Mouse (Mus musculus): ENCODE results near the gene Tmed2.
"Not testable (repeated sequence)": the region's sequence is repeated elsewhere in the genome, so short reads cannot be mapped to it uniquely, and the experiment has no call there.

The Tmed2 gene

DNA sequence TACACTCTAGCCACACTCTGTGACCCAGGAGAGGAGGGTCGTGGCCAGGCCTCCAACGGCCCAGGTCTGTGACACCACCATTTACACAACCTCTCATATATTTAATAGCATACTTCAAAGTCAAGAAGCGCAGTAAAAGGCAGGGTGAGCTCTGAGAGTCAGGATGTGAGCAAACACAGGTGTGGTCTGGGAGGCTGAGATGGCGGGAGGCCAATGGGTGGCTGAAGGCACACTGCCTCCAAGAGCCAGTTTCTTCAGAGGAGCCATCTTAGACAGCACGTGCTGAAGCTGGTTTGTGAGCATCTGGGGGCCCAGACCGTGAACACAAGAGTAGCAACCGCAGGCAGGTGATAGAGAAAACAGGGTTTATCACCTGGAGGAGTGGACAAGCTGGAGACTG is 35.0 kb downstream of the Tmed2 start:
- DNase-seq (ENCODE audit: low read depth, low spot score) = no peak

DNA sequence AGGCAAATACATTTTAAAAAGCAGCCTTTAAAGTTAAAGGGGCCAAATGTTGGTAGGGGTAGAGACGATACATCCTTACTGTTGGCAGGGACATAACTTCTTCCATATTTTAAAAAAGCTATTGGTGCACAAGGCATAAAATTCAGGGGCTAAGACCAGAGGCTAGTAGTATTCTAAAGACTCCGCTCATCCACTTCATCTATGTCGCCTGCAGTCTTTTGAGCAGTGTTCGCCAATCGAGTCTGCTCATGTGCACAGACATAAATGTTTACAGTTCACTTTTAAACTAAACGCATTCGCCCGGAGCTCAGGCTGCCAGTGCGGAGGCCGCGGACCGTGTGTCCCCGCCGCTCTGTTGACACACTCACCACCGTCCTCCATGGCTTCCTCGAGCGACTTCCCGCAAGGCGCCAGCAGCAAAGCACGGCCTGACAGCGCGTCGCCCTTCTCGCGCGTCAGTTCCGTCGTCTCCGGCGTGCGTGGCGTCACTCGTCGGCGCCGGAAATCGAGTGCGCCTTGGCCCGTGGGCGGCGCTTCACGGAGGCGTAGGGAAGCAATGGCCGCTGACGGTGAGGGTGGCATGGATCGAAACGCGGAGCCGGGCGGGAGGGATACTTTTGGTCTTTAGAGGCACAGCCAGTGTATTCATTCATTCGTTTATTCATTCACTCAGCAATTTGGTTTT is 38.3 kb downstream of the Tmed2 start, which contains the start of the genes Eif2b1 and Gtf2h3:
Gene Eif2b1 (minus strand): TSS at position 499 of the 685 bp plus-strand sequence.
Gene Gtf2h3 (plus strand): TSS at position 508 of the 685 bp plus-strand sequence.
- peak; percentile 90 for DNase-seq (ENCODE audit: low read depth, low spot score)

DNA sequence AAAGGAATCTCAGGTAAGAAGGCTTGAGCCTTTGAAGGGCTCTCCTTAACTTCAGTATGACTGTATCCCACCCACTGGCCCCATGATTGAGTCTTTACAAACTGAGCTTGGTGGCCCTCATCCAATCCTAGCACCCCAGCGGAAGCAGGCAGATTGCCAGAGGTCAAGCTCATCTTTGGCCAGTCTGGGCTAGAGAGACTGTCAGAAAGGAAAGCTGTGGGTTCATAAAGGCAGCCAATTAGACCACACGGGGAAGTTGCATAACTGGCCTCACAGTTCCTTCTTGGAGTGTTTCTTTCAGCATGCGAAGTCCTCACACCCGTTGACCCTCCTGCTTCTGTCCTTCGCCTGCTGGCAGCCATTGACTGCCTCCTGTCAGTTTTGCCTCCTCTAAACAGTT is 42.0 kb downstream of the Tmed2 start:
- no peak for DNase-seq (ENCODE audit: low read depth, low spot score)

DNA sequence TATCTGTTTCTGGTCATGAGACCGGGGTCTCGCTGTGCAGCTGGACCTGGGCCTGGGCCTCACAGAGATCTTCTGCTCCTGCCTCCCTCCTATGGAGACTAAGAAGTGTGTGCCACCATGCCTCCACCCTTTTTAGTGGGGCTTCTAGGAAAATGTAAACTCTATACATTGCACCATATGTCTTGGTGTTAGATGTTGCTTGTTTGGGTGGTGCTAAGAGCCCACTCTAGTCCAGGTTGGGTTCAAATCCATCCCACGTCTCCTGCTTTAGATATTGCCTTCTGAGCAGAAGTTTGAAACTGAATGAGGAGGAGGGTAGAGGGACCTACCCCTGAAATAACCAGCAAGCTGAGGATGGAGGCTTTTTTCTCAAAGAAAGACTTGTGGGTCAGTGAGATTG is 52.3 kb downstream of the Tmed2 start:
- DNase-seq (ENCODE audit: low read depth, low spot score) = no peak

DNA sequence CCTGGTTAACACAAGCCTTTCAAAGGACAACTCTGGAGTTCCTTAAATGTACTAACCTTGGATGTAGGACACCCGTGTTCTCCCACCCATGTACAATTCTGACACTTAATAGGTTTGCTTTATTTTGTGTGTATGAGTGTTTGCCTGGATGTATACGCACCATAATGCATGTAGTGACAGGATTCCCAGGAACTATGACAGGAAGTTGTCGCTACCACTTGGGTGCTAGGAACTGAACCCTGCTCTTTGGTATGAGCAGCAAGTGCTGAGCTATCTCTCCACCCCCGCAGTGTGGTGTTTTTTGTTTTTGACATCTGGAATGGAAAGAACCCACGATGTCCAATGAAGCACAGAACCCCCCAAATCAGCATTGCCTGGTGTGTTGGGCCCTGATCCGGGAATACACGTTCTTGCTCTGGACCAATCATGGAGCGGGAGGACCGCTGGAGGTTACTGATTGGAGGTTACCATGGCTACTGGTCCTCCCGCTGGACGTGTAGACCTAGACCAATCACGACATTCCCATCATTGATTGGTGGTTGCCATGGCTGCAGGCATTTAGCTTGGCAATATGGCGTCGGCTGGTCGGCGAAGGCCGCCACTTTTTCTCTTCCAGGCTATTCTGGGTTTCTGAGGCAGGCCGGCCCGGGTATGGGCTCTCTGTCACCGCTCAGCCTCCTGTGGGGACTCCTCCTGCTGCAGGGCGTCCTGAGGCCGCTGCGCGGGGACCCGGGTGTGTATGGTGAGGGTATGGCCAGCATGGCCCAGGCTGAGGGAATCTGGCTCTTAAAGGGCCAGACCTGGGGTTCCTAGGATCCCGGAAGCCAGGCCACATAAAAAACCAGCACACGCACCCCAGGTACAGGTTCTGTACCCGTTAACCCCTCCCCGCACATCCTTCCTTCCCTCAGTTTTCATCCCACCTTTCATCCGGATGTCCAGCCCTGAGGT is 58.0 kb downstream of the Tmed2 start:
- peak; percentile 97 for DNase-seq (ENCODE audit: low read depth, low spot score)

DNA sequence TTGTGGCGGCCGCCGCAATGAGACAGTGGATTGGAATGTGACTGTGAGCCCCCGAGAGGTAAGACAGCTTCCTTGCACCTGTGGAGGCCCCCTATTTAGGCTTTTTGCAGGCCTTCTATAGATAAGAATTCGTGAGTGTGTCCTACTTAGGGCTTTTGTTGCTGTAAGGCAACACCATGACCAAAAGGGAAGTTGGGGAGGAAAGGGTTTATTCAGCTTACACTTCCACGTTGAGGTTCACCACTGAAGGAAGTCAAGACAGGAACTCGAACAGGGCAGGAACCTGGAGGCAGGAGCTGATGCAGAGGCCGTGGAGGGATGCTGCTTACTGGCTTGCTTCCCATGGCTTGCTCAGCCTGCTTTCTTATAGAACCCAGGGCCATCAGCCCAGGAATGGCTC is 59.2 kb downstream of the Tmed2 start:
- DNase-seq (ENCODE audit: low read depth, low spot score) = not testable (repeated sequence)

Measured in brain, embryonic 18.5 days (tissue).